Mouse (Mus musculus) testis, adult 2 months (tissue): ENCODE data around the gene Pus7.

Experiments used
- CTCF ChIP-seq: fragments of 200-500 bp; IDR thresholded peaks from 2 replicates; pipeline ENCODE4 v1.5.1; 2012; ENCODE audit warnings: low read depth, mild to moderate bottlenecking, inconsistent platforms, low read length, moderate library complexity; ENCODE audit not compliant: control insufficient read depth, insufficient read depth, insufficient replicate concordance
- POLR2A ChIP-seq: fragments of 200-500 bp; IDR thresholded peaks from 2 replicates; pipeline ENCODE4 v1.6.1; 2012; ENCODE audit warnings: low read depth, mild to moderate bottlenecking, inconsistent platforms, low read length, moderate library complexity; ENCODE audit not compliant: control insufficient read depth

GRCm38 (mm10) chr5:23824171-23824733 is 40.7 kb upstream of the Pus7 start:
- TF ChIP-seq POLR2A: no peak
- no peak for TF ChIP-seq CTCF
